Mouse (Mus musculus): Measurements from ENCODE around the gene Gprin1. TPM values are rescaled to one million over a fixed set of nuclear protein-coding genes. Genes with fewer than 3 reads are reported as not detected.

Gprin1 gene
- total and polyA plus RNA-seq, 2 experiments from 2014 or later, result 39.0 to 213 TPM

GRCm38 (mm10) chr13:54748721-54749060, 983 bp downstream of the Gprin1 start:
- DNase-seq (no peak), ATAC-seq (peak; percentile 10)
- peak overlapping the region; percentile 82 for H3K4me3 ChIP-seq (ENCODE audit: low read depth, low read length)
- H3K9me3 ChIP-seq (ENCODE audit: low read length), result no peaks in the 10 kb centered on the region
- no peaks in the 10 kb centered on the region; the same call in 1 of the 2 replicates for H3K36me3 ChIP-seq (ENCODE audit: insufficient read depth)
- no peak for TF ChIP-seq CTCF (IDR thresholded peaks at IDR 0.05; ENCODE audit: low read depth)
- peaks cover 39% of the 10 kb centered on the region for H3K4me1 ChIP-seq (ENCODE audit: insufficient read depth)
- peak overlapping the region; percentile 91 for H3K27ac ChIP-seq (ENCODE audit: low read depth, low read length)
- H3K9ac ChIP-seq, result peak overlapping the region; percentile 82
- H3K27me3 ChIP-seq (ENCODE audit: insufficient read depth, low read length), result no peaks in the 10 kb centered on the region
- WGBS, result 29% methylated on average over 10 of the region's 10 CpGs
- peak overlapping the region; percentile 81 for H3K4me2 ChIP-seq (ENCODE audit: low read depth)

DNA sequence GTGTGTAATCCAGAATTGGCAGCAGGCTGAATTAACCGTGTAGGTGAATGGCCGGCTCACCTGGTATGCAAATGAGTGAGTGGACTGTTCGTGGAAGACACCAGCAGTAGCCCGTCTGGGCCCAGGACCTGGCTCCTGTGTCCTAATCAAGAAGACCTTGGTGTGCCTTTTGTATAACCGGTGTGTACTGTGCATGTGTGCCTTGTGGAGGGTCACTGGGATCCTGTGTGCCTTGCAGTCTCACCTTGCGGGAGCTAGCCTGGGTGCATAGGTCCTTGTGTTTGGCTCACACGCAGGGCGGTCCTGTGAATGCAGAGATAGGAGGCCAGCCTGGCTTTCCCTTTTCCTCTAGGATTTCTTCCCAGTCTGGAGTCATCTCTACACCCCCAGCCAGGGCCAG, 1.5 kb downstream of the Gprin1 start:
- DNase-seq (no peak), ATAC-seq (no peak)
- Histone ChIP-seq H3K4me1 (ENCODE audit: insufficient read depth) (peaks cover 35% of the 10 kb centered on the region), H3K9me3 (ENCODE audit: low read length) (no peaks in the 10 kb centered on the region), H3K9ac (peak overlapping the region; percentile 82), H3K4me3 (ENCODE audit: low read depth, low read length) (peak overlapping the region; percentile 82), H3K27me3 (ENCODE audit: insufficient read depth, low read length) (no peaks in the 10 kb centered on the region), H3K27ac (ENCODE audit: low read depth, low read length) (no peak overlapping the region), H3K36me3 (ENCODE audit: insufficient read depth) (no peaks in the 10 kb centered on the region; the same call in 1 of the 2 replicates), H3K4me2 (ENCODE audit: low read depth) (peak overlapping the region; percentile 81)
- no peak for TF ChIP-seq CTCF (IDR thresholded peaks at IDR 0.05; ENCODE audit: low read depth)
- WGBS, result 80% methylated on average over 8 of the region's 8 CpGs

- H3K4me1 ChIP-seq (ENCODE audit: insufficient read depth), result peaks cover 25% of the 10 kb centered on the region
- no peaks in the 10 kb centered on the region for H3K27me3 ChIP-seq (ENCODE audit: insufficient read depth, low read length)
- H3K9ac ChIP-seq, result no peak overlapping the region
- H3K36me3 ChIP-seq (ENCODE audit: insufficient read depth), result peaks cover 2% of the 10 kb centered on the region
- ATAC-seq (no peak), DNase-seq (no peak)
- H3K4me3 ChIP-seq (ENCODE audit: low read depth, low read length), result 0 out of 2 replicates have a peak overlapping the region, but pooled peaks have one; percentile 5
- no peak for TF ChIP-seq CTCF (IDR thresholded peaks at IDR 0.05; ENCODE audit: low read depth)
- no peak overlapping the region for H3K27ac ChIP-seq (ENCODE audit: low read depth, low read length)
- 21% methylated on average over 10 of the region's 10 CpGs for WGBS
- peak overlapping the region; percentile 81 for H3K4me2 ChIP-seq (ENCODE audit: low read depth)
- H3K9me3 ChIP-seq (ENCODE audit: low read length), result no peaks in the 10 kb centered on the region
Measured at GRCm38 (mm10) chr13:54746896-54747295, 2.8 kb downstream of the Gprin1 start.

- no peak for TF ChIP-seq CTCF (IDR thresholded peaks at IDR 0.05; ENCODE audit: low read depth)
- Histone ChIP-seq H3K4me2 (ENCODE audit: low read depth) (peak overlapping the region; percentile 81), H3K4me3 (ENCODE audit: low read depth, low read length) (no peak overlapping the region), H3K27me3 (ENCODE audit: insufficient read depth, low read length) (no peaks in the 10 kb centered on the region), H3K9me3 (ENCODE audit: low read length) (no peaks in the 10 kb centered on the region), H3K27ac (ENCODE audit: low read depth, low read length) (no peak overlapping the region), H3K9ac (no peak overlapping the region), H3K4me1 (ENCODE audit: insufficient read depth) (peaks cover 20% of the 10 kb centered on the region), H3K36me3 (ENCODE audit: insufficient read depth) (peaks cover 9% of the 10 kb centered on the region)
- ATAC-seq (no peak), DNase-seq (no peak)
- 35% methylated on average over 6 of the region's 6 CpGs for WGBS
Measured at GRCm38 (mm10) chr13:54746110-54746509, 3.6 kb downstream of the Gprin1 start.

DNA sequence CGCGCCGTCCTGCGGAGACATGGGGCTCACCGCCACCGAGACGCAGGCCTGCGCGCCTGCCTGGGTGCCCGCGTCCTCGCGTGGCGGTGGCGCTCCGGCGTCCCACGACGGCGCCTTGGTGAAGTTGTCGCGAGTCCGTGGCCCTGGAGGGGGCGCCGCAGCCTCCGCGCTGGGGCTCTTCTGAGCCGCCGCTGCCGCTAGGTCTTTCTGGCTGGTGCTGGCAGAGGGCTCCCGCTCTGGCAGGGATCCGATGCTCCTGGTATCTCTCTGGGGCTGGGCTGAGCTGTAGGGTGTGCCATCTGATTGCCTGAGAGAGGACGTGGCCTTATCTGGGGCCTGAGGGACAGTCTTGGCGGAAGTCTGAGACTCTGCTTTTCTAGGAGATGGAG, 11.5 kb downstream of the Gprin1 start:
- H3K4me3 ChIP-seq (ENCODE audit: low read depth, low read length), result no peak overlapping the region
- H3K9ac ChIP-seq, result no peak overlapping the region
- H3K36me3 ChIP-seq (ENCODE audit: insufficient read depth), result peaks cover 72% of the 10 kb centered on the region
- no peaks in the 10 kb centered on the region for H3K4me1 ChIP-seq (ENCODE audit: insufficient read depth)
- ATAC-seq, result peak; percentile 32
- H3K9me3 ChIP-seq (ENCODE audit: low read length), result no peaks in the 10 kb centered on the region
- WGBS, result 13% methylated on average over 19 of the region's 34 CpGs
- no peak overlapping the region for H3K27ac ChIP-seq (ENCODE audit: low read depth, low read length)
- no peaks in the 10 kb centered on the region; the same call in 1 of the 2 replicates for H3K27me3 ChIP-seq (ENCODE audit: insufficient read depth, low read length)
- peak overlapping the region; percentile 26 for H3K4me2 ChIP-seq (ENCODE audit: low read depth)
- peak; percentile 58 for DNase-seq
- peak; percentile 41; the same call in 1 of the 2 replicates for TF ChIP-seq CTCF (IDR thresholded peaks at IDR 0.05; ENCODE audit: low read depth)

- H3K4me3 ChIP-seq (ENCODE audit: low read depth, low read length), result no peak overlapping the region
- H3K9ac ChIP-seq, result peak overlapping the region; percentile 37; the same call in 1 of the 2 replicates
- H3K4me2 ChIP-seq (ENCODE audit: low read depth), result peak overlapping the region; percentile 26
- no peak for TF ChIP-seq CTCF (IDR thresholded peaks at IDR 0.05; ENCODE audit: low read depth)
- 4% methylated on average over 85 of the region's 87 CpGs for WGBS
- no peaks in the 10 kb centered on the region; the same call in 1 of the 2 replicates for H3K27me3 ChIP-seq (ENCODE audit: insufficient read depth, low read length)
- H3K27ac ChIP-seq (ENCODE audit: low read depth, low read length), result no peak overlapping the region
- peaks cover 72% of the 10 kb centered on the region for H3K36me3 ChIP-seq (ENCODE audit: insufficient read depth)
- DNase-seq, result peak; percentile 59
- peak; percentile 70 for ATAC-seq
- H3K9me3 ChIP-seq (ENCODE audit: low read length), result no peaks in the 10 kb centered on the region
- no peaks in the 10 kb centered on the region for H3K4me1 ChIP-seq (ENCODE audit: insufficient read depth)
Measured at GRCm38 (mm10) chr13:54737488-54738212, 12.0 kb downstream of the Gprin1 start.

DNA sequence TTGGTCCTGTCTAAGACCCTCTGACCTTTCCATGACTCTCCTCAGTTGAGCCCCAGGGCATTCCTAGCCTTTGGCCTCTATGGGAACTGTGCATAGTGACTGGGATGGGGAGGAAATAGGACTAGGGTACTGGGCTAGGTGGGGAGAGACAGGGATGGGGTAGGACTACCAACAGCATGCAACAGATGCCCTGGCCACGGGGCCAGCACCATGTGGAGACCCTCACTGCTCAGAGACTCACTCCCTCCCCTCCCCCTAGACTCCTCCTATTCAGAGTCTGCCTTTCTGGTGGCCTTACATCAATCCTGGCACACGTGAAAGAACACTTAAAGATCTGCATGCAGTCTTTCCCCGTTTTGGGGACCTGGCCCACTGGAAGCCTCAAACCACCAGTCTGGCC, 12.7 kb downstream of the Gprin1 start:
- Histone ChIP-seq H3K36me3 (ENCODE audit: insufficient read depth) (peaks cover 71% of the 10 kb centered on the region), H3K9me3 (ENCODE audit: low read length) (no peaks in the 10 kb centered on the region), H3K27me3 (ENCODE audit: insufficient read depth, low read length) (no peaks in the 10 kb centered on the region; the same call in 1 of the 2 replicates), H3K4me3 (ENCODE audit: low read depth, low read length) (no peak overlapping the region), H3K9ac (no peak overlapping the region), H3K27ac (ENCODE audit: low read depth, low read length) (no peak overlapping the region), H3K4me1 (ENCODE audit: insufficient read depth) (no peaks in the 10 kb centered on the region), H3K4me2 (ENCODE audit: low read depth) (no peak overlapping the region)
- TF ChIP-seq CTCF (IDR thresholded peaks at IDR 0.05; ENCODE audit: low read depth), result no peak
- DNase-seq (no peak), ATAC-seq (no peak)
- 48% methylated on average over 3 of the region's 3 CpGs for WGBS
